Mouse (Mus musculus): ENCODE measurements around the gene Kcnh4. TPM values are rescaled to one million over a fixed set of nuclear protein-coding genes. Genes with fewer than 3 reads are reported as not detected.

The Kcnh4 gene
- polyA plus RNA-seq (2012; rRNA removed): 0.38 and 0.49 TPM in 2 replicates

GRCm38 (mm10) chr11:100759611-100760233 lies at the start of gene Kcnh4:
Kcnh4 (minus strand) TSS chr11:100759942.
- H3K27me3 ChIP-seq (ENCODE audit: control insufficient read depth, insufficient read depth, low read length): no peaks in the 10 kb centered on the region
- peak within 1 kb of the TSS; percentile 24 for H3K4me3 ChIP-seq (replicated peaks; ENCODE audit: insufficient read depth, low read depth, low read length)
- no peaks in the 10 kb centered on the region for H3K4me1 ChIP-seq (ENCODE audit: control insufficient read depth, insufficient read depth, low read length)
- TF ChIP-seq CTCF (IDR thresholded peaks at IDR 0.05; ENCODE audit: borderline replicate concordance, insufficient read depth, low read depth, low read length): peak; percentile 30; the same call in 1 of the 2 replicates
- TF ChIP-seq POLR2A (IDR thresholded peaks at IDR 0.05; ENCODE audit: borderline replicate concordance, insufficient read depth, low read length): no peak
- WGBS: 2% methylated on average over 48 of the region's 51 CpGs
- no peak within 1 kb of the TSS for H3K27ac ChIP-seq (ENCODE audit: insufficient read depth, low read length)
- peak in 1 of 2 experiments; percentile 54 for DNase-seq

GRCm38 (mm10) chr11:100806380-100807305 lies 46.9 kb upstream of the Kcnh4 start:
- 66% methylated on average over 20 of the region's 20 CpGs for WGBS
- H3K27ac ChIP-seq (ENCODE audit: insufficient read depth, low read length): no peak overlapping the region
- no peak for TF ChIP-seq POLR2A (IDR thresholded peaks at IDR 0.05; ENCODE audit: borderline replicate concordance, insufficient read depth, low read length)
- TF ChIP-seq CTCF (IDR thresholded peaks at IDR 0.05; ENCODE audit: borderline replicate concordance, insufficient read depth, low read depth, low read length): no peak

GRCm38 (mm10) chr11:100805535-100805934 lies 45.8 kb upstream of the Kcnh4 start:
- H3K27ac ChIP-seq (ENCODE audit: insufficient read depth, low read length): no peak overlapping the region
- DNase-seq: no peak
- H3K4me3 ChIP-seq (replicated peaks; ENCODE audit: insufficient read depth, low read depth, low read length): no peak overlapping the region
- no peaks in the 10 kb centered on the region for H3K4me1 ChIP-seq (ENCODE audit: control insufficient read depth, insufficient read depth, low read length)
- TF ChIP-seq POLR2A (IDR thresholded peaks at IDR 0.05; ENCODE audit: borderline replicate concordance, insufficient read depth, low read length) (no peak), CTCF (IDR thresholded peaks at IDR 0.05; ENCODE audit: borderline replicate concordance, insufficient read depth, low read depth, low read length) (no peak)
- 50% methylated on average over 7 of the region's 7 CpGs for WGBS
- H3K27me3 ChIP-seq (ENCODE audit: control insufficient read depth, insufficient read depth, low read length): no peaks in the 10 kb centered on the region

More at GRCm38 (mm10) chr11:100806380-100807305, 46.9 kb upstream of the Kcnh4 start:
- Histone ChIP-seq H3K4me1 (ENCODE audit: control insufficient read depth, insufficient read depth, low read length) (no peaks in the 10 kb centered on the region), H3K27me3 (ENCODE audit: control insufficient read depth, insufficient read depth, low read length) (no peaks in the 10 kb centered on the region), H3K4me3 (replicated peaks; ENCODE audit: insufficient read depth, low read depth, low read length) (no peak overlapping the region)
- DNase-seq: no peak

GRCm38 (mm10) chr11:100804409-100804808 lies 44.7 kb upstream of the Kcnh4 start:
- WGBS: 97% methylated on average over 10 of the region's 10 CpGs
- H3K27me3 ChIP-seq (ENCODE audit: control insufficient read depth, insufficient read depth, low read length): no peaks in the 10 kb centered on the region
- no peaks in the 10 kb centered on the region for H3K4me1 ChIP-seq (ENCODE audit: control insufficient read depth, insufficient read depth, low read length)
- no peak for DNase-seq
- no peak for TF ChIP-seq CTCF (IDR thresholded peaks at IDR 0.05; ENCODE audit: borderline replicate concordance, insufficient read depth, low read depth, low read length)
- TF ChIP-seq POLR2A (IDR thresholded peaks at IDR 0.05; ENCODE audit: borderline replicate concordance, insufficient read depth, low read length): no peak
- no peak overlapping the region for H3K27ac ChIP-seq (ENCODE audit: insufficient read depth, low read length)
- no peak overlapping the region for H3K4me3 ChIP-seq (replicated peaks; ENCODE audit: insufficient read depth, low read depth, low read length)

DNA sequence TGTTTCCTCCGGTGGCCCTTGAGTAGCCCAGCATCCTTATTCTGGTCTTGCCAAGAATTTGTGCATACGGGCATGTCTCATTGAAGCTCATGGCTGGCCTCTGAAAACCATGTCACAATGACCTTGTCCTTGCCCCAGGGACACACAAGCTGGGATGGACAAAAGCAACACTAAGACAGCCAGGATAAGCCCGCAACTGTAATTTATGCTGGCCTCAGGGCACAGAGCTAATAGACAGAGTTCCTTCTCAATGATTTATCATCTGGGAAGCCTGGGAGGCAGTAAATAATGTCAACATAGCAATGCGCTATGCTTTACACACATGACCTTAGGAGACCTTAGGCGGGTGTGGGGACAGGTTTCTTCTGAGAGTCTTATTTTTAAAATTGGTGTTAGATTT lies 39.7 kb upstream of the Kcnh4 start:
- Histone ChIP-seq H3K27me3 (ENCODE audit: control insufficient read depth, insufficient read depth, low read length) (no peaks in the 10 kb centered on the region), H3K27ac (ENCODE audit: insufficient read depth, low read length) (no peak overlapping the region), H3K4me3 (replicated peaks; ENCODE audit: insufficient read depth, low read depth, low read length) (no peak overlapping the region), H3K4me1 (ENCODE audit: control insufficient read depth, insufficient read depth, low read length) (no peaks in the 10 kb centered on the region)
- 52% methylated on average over 5 of the region's 5 CpGs for WGBS
- TF ChIP-seq CTCF (IDR thresholded peaks at IDR 0.05; ENCODE audit: borderline replicate concordance, insufficient read depth, low read depth, low read length) (no peak), POLR2A (IDR thresholded peaks at IDR 0.05; ENCODE audit: borderline replicate concordance, insufficient read depth, low read length) (no peak)
- DNase-seq: no peak

- Histone ChIP-seq H3K4me3 (replicated peaks; ENCODE audit: insufficient read depth, low read depth, low read length) (no peak overlapping the region), H3K27ac (ENCODE audit: insufficient read depth, low read length) (no peak overlapping the region), H3K4me1 (ENCODE audit: control insufficient read depth, insufficient read depth, low read length) (0 out of 2 replicates have a peak, but pooled peaks cover 2% of the 10 kb centered on the region), H3K27me3 (ENCODE audit: control insufficient read depth, insufficient read depth, low read length) (no peaks in the 10 kb centered on the region)
- TF ChIP-seq POLR2A (IDR thresholded peaks at IDR 0.05; ENCODE audit: borderline replicate concordance, insufficient read depth, low read length) (no peak), CTCF (IDR thresholded peaks at IDR 0.05; ENCODE audit: borderline replicate concordance, insufficient read depth, low read depth, low read length) (no peak)
- no peak for DNase-seq
- 82% methylated on average over 8 of the region's 8 CpGs for WGBS
Measured at GRCm38 (mm10) chr11:100796585-100796984, 36.8 kb upstream of the Kcnh4 start.

DNA sequence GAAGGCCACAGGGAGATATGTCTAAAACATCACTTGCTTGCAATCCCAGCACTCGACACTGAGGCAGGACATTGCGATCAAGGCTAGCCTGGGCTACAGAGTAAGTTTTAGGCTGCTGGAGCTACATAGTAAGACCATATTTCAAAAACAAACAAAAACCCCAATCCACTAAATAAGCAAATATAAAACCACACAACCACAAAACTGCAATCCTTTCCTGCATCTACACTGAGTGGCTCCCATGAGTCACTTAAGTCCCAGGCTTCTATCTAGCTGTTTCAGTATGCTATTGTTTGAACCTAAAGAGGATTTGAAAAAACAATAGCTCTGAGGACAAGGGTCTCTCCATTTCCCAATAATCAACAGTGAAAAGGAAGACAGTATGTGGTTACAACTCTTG lies 35.6 kb upstream of the Kcnh4 start:
- DNase-seq: no peak
- Histone ChIP-seq H3K27me3 (ENCODE audit: control insufficient read depth, insufficient read depth, low read length) (no peaks in the 10 kb centered on the region), H3K27ac (ENCODE audit: insufficient read depth, low read length) (no peak overlapping the region), H3K4me3 (replicated peaks; ENCODE audit: insufficient read depth, low read depth, low read length) (no peak overlapping the region), H3K4me1 (ENCODE audit: control insufficient read depth, insufficient read depth, low read length) (peaks cover 5% of the 10 kb centered on the region; the same call in 1 of the 2 replicates)
- TF ChIP-seq CTCF (IDR thresholded peaks at IDR 0.05; ENCODE audit: borderline replicate concordance, insufficient read depth, low read depth, low read length) (no peak), POLR2A (IDR thresholded peaks at IDR 0.05; ENCODE audit: borderline replicate concordance, insufficient read depth, low read length) (no peak)
- WGBS: 94% methylated on average over 2 of the region's 2 CpGs
